Mouse (Mus musculus) layer of hippocampus, adult 9-11 months (tissue): ENCODE measurements around the gene Adss.
A peak's percentile ranks its signal among the peaks of the same experiment; 100 is the strongest.
"Not testable (repeated sequence)": the region's sequence is repeated elsewhere in the genome, so short reads cannot be mapped to it uniquely, and the experiment has no call there.

ENCODE experiments used
- DNase-seq: peaks from one replicate; pipeline ENCODE4 v3.0.0; 2022

Gene Adss

GRCm38 (mm10) chr1:177796193-177796939 lies at the start of gene Adss:
Adss (minus strand) TSS chr1:177796511.
- DNase-seq = peak; percentile 99

- DNase-seq = not testable (repeated sequence)
These were observed 49.5 kb upstream of the Adss start for GRCm38 (mm10) chr1:177845812-177846211.

- DNase-seq = not testable (repeated sequence)
These were observed 31.5 kb upstream of the Adss start for GRCm38 (mm10) chr1:177827776-177828175.

GRCm38 (mm10) chr1:177806772-177807171 lies 10.5 kb upstream of the Adss start:
- not testable (repeated sequence) for DNase-seq

GRCm38 (mm10) chr1:177803511-177803910 lies 7.2 kb upstream of the Adss start:
- DNase-seq = no peak

GRCm38 (mm10) chr1:177797151-177797755 lies 942 bp upstream of the Adss start:
- DNase-seq = no peak

GRCm38 (mm10) chr1:177795421-177796192 lies 704 bp downstream of the Adss start:
- DNase-seq = no peak

- no peak for DNase-seq
These were observed 1.4 kb downstream of the Adss start for GRCm38 (mm10) chr1:177794866-177795265.

- no peak for DNase-seq
These were observed 3.5 kb downstream of the Adss start for GRCm38 (mm10) chr1:177792835-177793234.

- no peak for DNase-seq
These were observed 18.9 kb downstream of the Adss start for GRCm38 (mm10) chr1:177777397-177777796.

GRCm38 (mm10) chr1:177768931-177769330 lies 27.4 kb downstream of the Adss start:
- DNase-seq = no peak

GRCm38 (mm10) chr1:177757249-177757648 lies 39.1 kb downstream of the Adss start:
- no peak for DNase-seq

GRCm38 (mm10) chr1:177753496-177753895 lies 42.8 kb downstream of the Adss start:
- no peak for DNase-seq

GRCm38 (mm10) chr1:177747869-177748540 lies 48.3 kb downstream of the Adss start:
- DNase-seq = no peak

GRCm38 (mm10) chr1:177744521-177745325 lies 51.6 kb downstream of the Adss start:
- no peak for DNase-seq

GRCm38 (mm10) chr1:177742119-177742518 lies 54.2 kb downstream of the Adss start:
- DNase-seq = no peak

GRCm38 (mm10) chr1:177740707-177741106 lies 55.6 kb downstream of the Adss start:
- DNase-seq = no peak

- DNase-seq = no peak
These were observed 58.7 kb downstream of the Adss start for GRCm38 (mm10) chr1:177737505-177738105.

- no peak for DNase-seq
These were observed 64.3 kb downstream of the Adss start for GRCm38 (mm10) chr1:177731973-177732372.

- DNase-seq = no peak
These were observed 67.0 kb downstream of the Adss start, which contains the start of gene 1700016C15Rik for GRCm38 (mm10) chr1:177729043-177730024. 1700016C15Rik (plus strand) TSS chr1:177729814.
